Mouse (Mus musculus) brown adipose tissue, adult 24 weeks (tissue): Measurements from ENCODE around the gene Myh14. TPM values are rescaled to one million over a fixed set of nuclear protein-coding genes. Genes with fewer than 3 reads are reported as not detected.

Source experiments
- H3K27ac ChIP-seq: fragments of 200-500 bp; replicated peaks from 2 replicates; pipeline ENCODE4 v1.5.1; 2012; ENCODE audit warnings: low read depth, mild to moderate bottlenecking, low read length
- H3K4me1 ChIP-seq: fragments of 200-500 bp; 2 replicates; pipeline ENCODE4 v1.6.1; 2012; ENCODE audit warnings: low read length, mixed read lengths; ENCODE audit not compliant: control insufficient read depth, insufficient read depth, insufficient read length
- H3K4me3 ChIP-seq: fragments of 200-500 bp; 2 replicates; pipeline ENCODE4 v1.5.1; 2012; ENCODE audit warnings: low read depth, mild to moderate bottlenecking, low read length, moderate library complexity; ENCODE audit not compliant: insufficient read depth
- polyA plus RNA-seq: library from polyadenylated mRNA; stranded (reverse); fragments of >200 nt; gene quantifications from 2 replicates; pipeline ENCODE4 v1.2.4, GENCODE M21; 2012; ENCODE audit not compliant: missing spikeins, insufficient read depth, insufficient read length

Myh14 gene
- polyA plus RNA-seq, 1 experiment = 7.3 TPM

DNA sequence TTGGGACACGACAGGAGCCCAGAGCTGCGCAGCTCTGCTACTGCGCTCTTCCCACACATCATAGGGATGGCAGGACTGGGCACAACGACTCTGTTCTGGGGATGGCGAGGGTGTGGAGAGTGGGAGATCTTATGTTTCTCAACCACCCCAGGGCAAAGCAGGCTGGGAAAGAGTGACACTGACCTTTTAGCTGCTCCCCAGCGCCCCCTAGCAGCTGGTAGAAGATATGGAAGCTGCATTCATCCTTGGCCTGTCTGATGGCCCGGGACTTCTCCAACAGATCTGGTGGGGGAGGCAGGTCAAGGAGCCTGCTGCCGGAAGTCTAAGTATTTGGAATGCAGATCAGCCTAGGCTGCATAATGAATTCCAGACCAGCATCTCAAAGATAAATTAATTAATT is 16.9 kb downstream of the Myh14 start:
- Histone ChIP-seq H3K4me1 (no peaks in the 10 kb centered on the region), H3K27ac (no peak overlapping the region), H3K4me3 (no peak overlapping the region)

DNA sequence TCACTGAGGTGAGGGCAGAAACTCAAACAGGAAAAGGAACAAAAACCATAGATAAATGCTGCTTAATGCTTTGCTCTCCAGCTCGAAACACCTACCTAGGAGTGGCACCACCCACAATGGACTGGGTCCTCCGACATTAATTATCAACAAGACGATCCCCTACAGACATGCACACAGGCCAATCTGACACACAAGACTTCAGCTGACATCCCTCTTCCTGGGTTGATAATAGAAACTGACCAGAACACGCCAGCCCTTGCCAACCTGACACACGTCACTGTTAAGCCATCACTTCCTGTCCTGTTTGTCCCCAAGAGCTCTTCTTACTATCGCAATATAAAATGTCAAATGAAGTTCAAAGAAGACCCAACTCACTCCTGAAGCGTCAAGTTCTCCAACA is 19.2 kb downstream of the Myh14 start:
- Histone ChIP-seq H3K4me1 (no peaks in the 10 kb centered on the region), H3K27ac (no peak overlapping the region), H3K4me3 (no peak overlapping the region)

DNA sequence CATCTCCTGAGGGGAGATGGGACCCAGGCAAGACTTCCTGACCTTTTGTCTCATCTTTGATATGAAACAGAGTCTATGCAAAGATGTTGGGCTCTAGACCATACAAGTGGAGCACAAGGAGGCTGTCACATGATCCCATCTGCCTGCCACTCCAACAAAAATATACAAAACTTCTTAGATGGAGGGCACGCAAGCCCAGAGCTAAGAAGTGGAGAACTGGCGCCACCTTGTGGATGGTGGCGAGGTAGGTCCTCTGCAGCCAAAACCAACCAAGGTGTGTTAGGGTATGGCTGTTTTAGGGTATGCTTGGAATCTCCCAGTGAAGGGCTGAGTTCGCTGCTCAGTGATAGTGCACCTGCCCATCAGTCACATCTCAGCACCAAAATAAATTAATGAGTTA is 20.7 kb downstream of the Myh14 start:
- Histone ChIP-seq H3K4me1 (0 out of 2 replicates have a peak, but pooled peaks cover 2% of the 10 kb centered on the region), H3K27ac (no peak overlapping the region)

DNA sequence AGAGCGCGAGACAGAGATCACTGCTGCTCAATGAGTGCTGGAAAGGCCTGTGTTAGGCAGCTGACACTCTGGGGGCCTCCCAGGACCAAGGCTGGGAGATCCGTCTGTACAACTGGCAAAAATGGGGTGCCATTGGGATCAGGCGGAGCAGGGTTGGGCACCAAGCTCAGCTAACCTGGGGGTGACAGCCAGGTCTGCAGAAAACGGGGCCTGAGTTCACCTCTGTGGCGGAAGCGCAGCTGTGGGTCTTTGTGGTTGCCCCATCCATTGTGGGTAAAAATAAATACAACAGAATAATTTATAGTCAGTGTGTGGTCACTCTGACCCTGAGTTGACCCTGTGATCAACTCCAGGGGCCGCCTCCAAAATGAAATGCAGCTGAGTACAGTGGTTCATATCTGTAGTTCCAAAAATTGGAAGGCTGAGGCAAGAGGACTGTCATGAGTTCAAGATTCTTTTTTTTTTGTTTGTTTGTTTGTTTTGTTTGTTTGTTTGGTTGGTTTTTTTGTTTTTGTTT is 21.5 kb downstream of the Myh14 start:
- Histone ChIP-seq H3K27ac (no peak overlapping the region), H3K4me1 (0 out of 2 replicates have a peak, but pooled peaks cover 2% of the 10 kb centered on the region)

More for the DNA sequence above, 20.7 kb downstream of the Myh14 start:
- H3K4me3 ChIP-seq = no peak overlapping the region

DNA sequence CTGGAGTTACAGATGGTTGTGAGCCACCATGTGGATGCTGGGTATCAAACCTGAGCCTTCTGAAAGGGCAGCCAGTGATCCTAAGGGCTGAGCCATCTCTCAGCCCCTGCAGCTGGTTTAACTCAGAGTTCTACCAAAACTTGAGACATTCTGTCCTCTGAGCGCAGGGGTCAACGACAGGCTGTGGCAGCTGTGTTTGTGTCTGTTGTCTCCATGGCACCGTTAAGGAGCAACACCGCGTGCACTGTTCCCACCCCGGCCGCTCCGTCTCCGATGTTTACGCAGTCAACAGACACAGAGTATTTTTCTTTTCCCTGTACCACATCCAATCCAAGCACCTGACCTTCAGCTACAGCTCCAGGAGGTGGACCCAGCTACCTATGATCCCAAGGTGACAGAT is 22.9 kb downstream of the Myh14 start:
- Histone ChIP-seq H3K4me3 (no peak overlapping the region), H3K4me1 (0 out of 2 replicates have a peak, but pooled peaks cover 2% of the 10 kb centered on the region)

More for the DNA sequence above, 21.5 kb downstream of the Myh14 start:
- H3K4me3 ChIP-seq = no peak overlapping the region

DNA sequence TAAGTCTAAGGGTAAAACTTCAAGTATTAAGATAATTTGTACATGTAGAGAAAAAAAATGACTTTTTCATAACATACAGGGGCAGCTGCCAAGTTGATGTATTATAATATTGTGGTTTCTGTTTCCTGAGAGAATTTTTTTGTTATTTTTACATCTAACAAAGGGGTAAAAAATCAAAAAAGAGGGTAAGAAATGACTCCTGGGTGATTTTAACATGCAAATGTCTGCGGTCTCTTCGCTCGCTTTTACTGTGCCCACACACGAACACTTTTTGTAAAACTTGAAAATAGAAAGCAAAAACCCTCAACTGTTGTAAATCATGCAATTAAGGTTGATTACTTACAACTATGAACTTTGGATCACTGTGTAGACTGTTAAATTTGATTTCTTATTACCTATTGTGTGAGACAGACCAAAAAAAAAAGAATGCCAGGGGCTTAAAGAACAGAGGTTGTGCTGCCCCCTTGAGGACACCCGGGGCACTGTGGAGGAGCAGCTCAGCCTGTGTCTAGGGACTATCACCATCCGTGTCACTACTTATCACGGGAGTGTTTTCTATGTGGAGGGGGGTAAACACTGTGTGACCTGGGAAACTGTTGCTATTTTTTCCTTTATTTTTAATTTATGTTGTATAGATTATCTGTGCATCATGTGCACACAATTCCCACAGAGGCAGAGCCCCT is 23.5 kb downstream of the Myh14 start:
- Histone ChIP-seq H3K27ac (no peak overlapping the region), H3K4me1 (0 out of 2 replicates have a peak, but pooled peaks cover 2% of the 10 kb centered on the region)

More for the DNA sequence above, 22.9 kb downstream of the Myh14 start:
- no peak overlapping the region for H3K27ac ChIP-seq

DNA sequence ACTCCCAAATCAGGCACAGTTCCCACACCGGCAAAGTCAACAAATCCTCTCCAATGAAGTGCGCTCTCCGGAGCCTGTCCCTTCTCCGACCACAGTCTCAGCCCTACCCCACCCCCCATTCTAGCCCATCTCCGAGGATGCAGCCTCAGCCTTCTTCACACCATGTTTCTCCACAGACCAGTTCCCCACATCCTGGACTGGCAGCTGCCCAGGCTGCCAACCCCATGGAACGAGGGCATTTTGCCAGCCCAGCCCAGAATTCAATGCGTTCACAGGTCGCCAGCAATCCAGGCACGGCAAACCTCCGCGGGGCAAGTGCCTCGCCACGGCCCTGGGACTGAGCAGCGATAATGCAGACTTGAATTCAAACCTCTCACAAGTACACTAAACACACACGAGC is 24.7 kb downstream of the Myh14 start:
- 0 out of 2 replicates have a peak, but pooled peaks cover 2% of the 10 kb centered on the region for H3K4me1 ChIP-seq
- no peak overlapping the region for H3K4me3 ChIP-seq
- no peak overlapping the region for H3K27ac ChIP-seq

More for the DNA sequence above, 23.5 kb downstream of the Myh14 start:
- no peak overlapping the region for H3K4me3 ChIP-seq

DNA sequence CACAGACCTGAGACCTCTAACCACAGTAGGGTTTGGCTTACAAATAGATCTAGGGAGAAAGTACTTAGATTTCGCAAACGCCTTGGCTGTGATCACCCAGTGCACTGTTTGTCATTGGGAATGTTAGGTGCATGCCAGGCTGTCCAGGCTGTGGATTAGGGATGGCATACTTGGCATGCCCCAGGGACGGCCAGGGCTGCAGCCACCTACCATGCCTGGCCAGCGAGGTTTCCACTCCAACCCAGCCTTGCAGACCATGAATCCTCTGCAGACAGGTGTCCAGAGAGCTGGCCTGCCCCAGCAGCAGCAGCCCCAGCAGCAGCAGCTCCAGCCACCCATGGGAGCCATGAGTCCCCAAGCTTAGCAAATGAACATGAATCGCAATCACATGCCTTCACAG is 25.4 kb downstream of the Myh14 start:
- H3K4me3 ChIP-seq = no peak overlapping the region
- H3K4me1 ChIP-seq = 0 out of 2 replicates have a peak, but pooled peaks cover 2% of the 10 kb centered on the region

DNA sequence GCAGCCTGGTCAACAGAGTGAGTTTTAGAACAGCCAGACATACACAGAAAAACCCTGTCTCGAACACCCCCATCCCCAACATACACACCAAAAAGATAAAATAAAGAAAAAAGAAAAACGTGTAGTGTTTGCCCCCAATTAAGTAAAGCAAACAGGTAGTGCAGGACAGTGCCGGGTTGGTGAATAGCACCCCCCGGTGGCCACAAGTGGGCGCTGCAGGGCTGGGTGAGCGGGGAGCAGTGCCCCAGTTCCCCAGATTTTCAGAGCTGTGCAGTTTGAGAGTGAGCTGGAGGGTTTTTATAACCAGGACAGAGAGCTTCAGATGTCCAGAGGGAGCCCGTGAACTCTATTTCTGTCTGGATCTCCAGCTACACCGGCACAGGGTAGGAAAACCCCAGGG is 28.8 kb downstream of the Myh14 start:
- no peak overlapping the region for H3K4me3 ChIP-seq
- H3K27ac ChIP-seq = no peak overlapping the region

More for the DNA sequence above, 25.4 kb downstream of the Myh14 start:
- H3K27ac ChIP-seq = no peak overlapping the region

DNA sequence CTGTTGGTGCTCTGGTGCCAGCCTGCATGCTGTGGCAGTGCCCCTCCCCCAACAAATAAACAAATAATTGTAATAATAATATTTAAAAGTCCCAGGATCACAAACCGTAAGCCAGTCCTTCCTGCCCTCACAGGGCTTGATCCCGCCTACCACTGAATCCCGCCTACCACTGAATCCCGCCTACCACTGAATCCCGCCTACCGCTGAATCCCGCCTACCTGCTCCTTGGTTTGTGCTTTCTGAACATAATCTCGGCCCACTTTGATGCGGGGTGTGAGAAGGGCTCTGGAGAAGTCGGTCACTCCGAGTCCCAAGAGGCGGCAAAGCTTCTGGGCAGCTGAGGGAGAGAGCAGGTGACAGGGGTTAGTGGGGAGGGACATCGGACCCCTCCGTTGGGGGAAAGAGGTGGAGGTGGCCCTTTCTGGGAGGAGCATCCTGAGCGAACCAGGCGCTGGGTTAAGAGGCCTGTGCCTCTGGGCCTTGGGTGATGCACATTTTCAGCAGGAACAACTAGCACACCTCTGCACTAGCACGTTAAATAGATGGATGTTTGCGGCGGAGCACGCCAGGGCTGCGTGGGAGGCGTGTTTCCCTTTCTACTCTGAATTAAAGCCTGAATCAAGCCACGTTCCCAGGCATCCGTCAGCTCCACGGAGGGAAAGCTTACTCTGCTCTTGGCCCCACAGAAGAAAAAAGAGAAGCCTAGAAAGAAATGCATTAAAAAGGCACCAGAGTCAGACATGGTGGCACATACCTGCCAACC is 29.6 kb downstream of the Myh14 start:
- Histone ChIP-seq H3K4me1 (0 out of 2 replicates have a peak, but pooled peaks cover 2% of the 10 kb centered on the region), H3K27ac (no peak overlapping the region), H3K4me3 (no peak overlapping the region)

More for the DNA sequence above, 28.8 kb downstream of the Myh14 start:
- 0 out of 2 replicates have a peak, but pooled peaks cover 2% of the 10 kb centered on the region for H3K4me1 ChIP-seq

DNA sequence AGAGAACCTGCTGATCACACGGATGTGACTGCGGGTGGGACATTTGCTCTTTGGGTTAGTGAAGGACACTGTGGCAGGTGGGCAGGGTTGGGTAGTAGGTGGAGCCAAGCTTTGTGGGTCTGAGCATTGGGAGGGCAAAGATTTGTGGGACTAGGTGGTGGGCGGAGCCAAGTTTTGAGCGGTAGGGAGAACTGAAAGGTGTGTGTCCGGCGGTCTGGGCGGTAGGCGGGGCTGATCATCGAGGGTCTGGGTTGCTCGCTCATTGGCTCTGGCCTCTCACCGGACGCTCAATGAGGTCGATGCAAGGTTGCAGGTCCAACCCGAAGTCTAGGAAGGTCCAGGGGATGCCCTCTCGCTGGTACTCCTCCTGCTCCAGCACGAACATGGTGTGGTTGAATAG is 32.0 kb downstream of the Myh14 start:
- Histone ChIP-seq H3K4me1 (no peaks in the 10 kb centered on the region), H3K4me3 (no peak overlapping the region), H3K27ac (no peak overlapping the region)

DNA sequence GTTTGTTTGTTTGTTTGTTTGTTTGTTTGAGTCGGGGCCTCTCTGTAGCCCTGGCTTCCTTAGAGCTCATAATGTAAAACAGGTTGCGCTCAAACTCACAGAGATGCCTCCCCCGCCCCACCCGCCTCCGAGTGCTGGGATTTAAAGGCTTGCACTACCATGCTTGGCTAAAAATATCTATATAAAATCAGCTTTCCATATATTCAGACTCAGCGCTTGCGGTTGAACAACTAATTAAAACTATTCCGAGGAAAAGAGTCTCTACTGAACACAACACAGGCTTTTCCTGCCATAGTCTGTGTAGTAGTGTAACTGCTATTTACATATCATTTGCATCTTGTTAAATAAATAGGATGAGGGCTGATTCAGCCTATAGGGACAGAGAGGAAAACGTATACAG is 34.0 kb downstream of the Myh14 start:
- Histone ChIP-seq H3K4me3 (no peak overlapping the region), H3K4me1 (no peaks in the 10 kb centered on the region), H3K27ac (no peak overlapping the region)

DNA sequence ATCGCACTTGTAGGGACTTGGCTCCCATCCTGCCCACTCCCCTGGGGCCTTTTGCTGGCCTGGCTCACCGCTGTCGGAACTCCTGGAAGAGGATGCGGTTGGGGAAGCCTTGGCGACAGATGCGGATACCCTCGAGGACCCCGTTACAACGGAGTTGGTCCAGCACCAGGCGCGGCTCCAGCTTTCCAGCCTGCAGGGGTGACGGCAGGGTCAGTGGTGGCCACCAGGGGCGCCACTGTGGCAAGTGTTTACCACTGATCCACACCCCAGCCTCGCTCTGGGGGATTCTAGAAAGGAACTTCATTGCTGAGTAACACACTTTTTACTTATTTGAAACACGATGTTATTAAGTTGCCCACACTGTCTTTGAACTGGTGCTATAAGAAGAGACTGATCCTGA is 37.2 kb downstream of the Myh14 start:
- no peak overlapping the region for H3K4me3 ChIP-seq
- H3K27ac ChIP-seq = no peak overlapping the region
- H3K4me1 ChIP-seq = no peaks in the 10 kb centered on the region

DNA sequence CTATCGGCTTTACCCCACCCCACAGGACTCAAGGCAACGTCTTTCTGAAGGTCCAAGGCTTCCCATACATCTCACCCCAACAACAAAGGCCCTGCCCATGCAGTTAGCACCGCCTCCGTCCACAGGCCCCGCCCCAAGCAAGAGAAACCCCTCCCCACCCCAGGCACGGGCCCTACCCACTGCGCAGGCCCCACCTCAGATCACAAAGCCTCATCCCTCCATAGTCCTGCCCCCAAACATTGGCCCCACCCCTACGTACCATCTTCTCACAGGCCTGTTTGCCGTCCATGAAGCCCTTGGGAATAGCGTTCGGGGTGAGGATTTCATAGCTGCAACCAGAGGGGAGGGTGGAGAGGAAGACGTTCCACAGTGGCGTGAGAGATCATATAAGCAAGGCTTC is 38.0 kb downstream of the Myh14 start:
- Histone ChIP-seq H3K4me1 (no peaks in the 10 kb centered on the region), H3K27ac (no peak overlapping the region), H3K4me3 (no peak overlapping the region)

DNA sequence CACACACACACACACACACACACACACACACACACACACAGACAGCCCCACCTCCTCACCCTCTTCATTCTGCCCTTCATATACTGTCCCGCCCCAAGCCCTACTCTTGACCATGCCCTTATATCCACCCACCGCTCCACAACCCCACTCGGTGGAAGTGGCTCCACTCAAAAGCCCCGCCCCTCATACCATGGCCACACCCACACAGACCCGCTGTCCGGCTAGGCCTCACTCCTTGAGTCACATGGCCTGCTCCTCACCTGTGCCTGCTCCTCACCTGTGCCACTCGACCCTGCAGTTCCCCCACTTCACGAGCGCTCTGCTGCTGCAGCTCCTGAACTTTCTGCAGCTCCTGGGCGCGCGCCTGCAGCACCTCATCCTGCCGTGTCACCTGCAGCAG is 40.2 kb downstream of the Myh14 start:
- no peaks in the 10 kb centered on the region for H3K4me1 ChIP-seq

More for the DNA sequence above, 40.2 kb downstream of the Myh14 start:
- no peak overlapping the region for H3K4me3 ChIP-seq
- no peak overlapping the region for H3K27ac ChIP-seq
